Mouse (Mus musculus): Measurements from ENCODE around the gene Fancd2. TPM values are rescaled to one million over a fixed set of nuclear protein-coding genes. Genes with fewer than 3 reads are reported as not detected.
A peak's percentile ranks its signal among the peaks of the same experiment; 100 is the strongest.

Gene Fancd2
- total RNA-seq, 2 experiments from 2014 or later, result 0.10 to 0.33 TPM

GRCm38 (mm10) chr6:113522310-113522709 lies 9.2 kb upstream of the Fancd2 start:
- peak in 1 of 2 experiments; percentile 21 for DNase-seq

GRCm38 (mm10) chr6:113523420-113523819 lies 8.1 kb upstream of the Fancd2 start:
- DNase-seq, result no peak

- DNase-seq, result no peak
Measured at GRCm38 (mm10) chr6:113531840-113532404, 440 bp downstream of the Fancd2 start.

- DNase-seq, result no peak
Measured at GRCm38 (mm10) chr6:113534886-113535285, 3.4 kb downstream of the Fancd2 start.

GRCm38 (mm10) chr6:113541610-113542009 lies 10.1 kb downstream of the Fancd2 start:
- no peak for DNase-seq

GRCm38 (mm10) chr6:113543906-113544481 lies 12.5 kb downstream of the Fancd2 start:
- DNase-seq, result no peak

GRCm38 (mm10) chr6:113559736-113560135 lies 28.3 kb downstream of the Fancd2 start:
- no peak for DNase-seq

GRCm38 (mm10) chr6:113564557-113564956 lies 33.1 kb downstream of the Fancd2 start:
- no peak for DNase-seq

- DNase-seq, result no peak
Measured at GRCm38 (mm10) chr6:113576044-113576443, 44.6 kb downstream of the Fancd2 start.

- no peak for DNase-seq
Measured at GRCm38 (mm10) chr6:113579306-113579705, 47.8 kb downstream of the Fancd2 start.

- no peak for DNase-seq
Measured at GRCm38 (mm10) chr6:113583023-113583422, 51.5 kb downstream of the Fancd2 start.

GRCm38 (mm10) chr6:113585065-113585464 lies 53.6 kb downstream of the Fancd2 start:
- no peak for DNase-seq

- peak; percentile 9 to 24 for DNase-seq
Measured at GRCm38 (mm10) chr6:113586466-113587183, 55.1 kb downstream of the Fancd2 start.

GRCm38 (mm10) chr6:113592637-113593036 lies 61.2 kb downstream of the Fancd2 start:
- DNase-seq, result no peak

GRCm38 (mm10) chr6:113597945-113598344 lies 66.5 kb downstream of the Fancd2 start:
- no peak for DNase-seq

GRCm38 (mm10) chr6:113599833-113600232 lies 68.4 kb downstream of the Fancd2 start:
- DNase-seq, result no peak

GRCm38 (mm10) chr6:113600543-113601139 lies 69.2 kb downstream of the Fancd2 start, which contains the start of gene Fancd2os:
Gene Fancd2os, minus strand, starts transcription at chr6:113600715.
- no peak for DNase-seq

- no peak for DNase-seq
Measured at GRCm38 (mm10) chr6:113602821-113603220, 71.3 kb downstream of the Fancd2 start.

- DNase-seq, result no peak
Measured at GRCm38 (mm10) chr6:113603993-113604392, 72.5 kb downstream of the Fancd2 start.

GRCm38 (mm10) chr6:113604432-113605223 lies 73.1 kb downstream of the Fancd2 start, which contains the start of gene Brk1:
Gene Brk1, plus strand, starts transcription at chr6:113604772.
- DNase-seq, result peak; percentile 92 to 93

GRCm38 (mm10) chr6:113605224-113605545 lies 73.7 kb downstream of the Fancd2 start:
- no peak for DNase-seq

- DNase-seq, result no peak
Measured at GRCm38 (mm10) chr6:113608871-113609270, 77.4 kb downstream of the Fancd2 start.

Measured in heart, adult 18-20 months (tissue).